Comparison of ENCODE assay signal across 11 mouse cellular contexts in genomic region chr11:65386291-65387061, GRCm38 (mm10).
A peak's percentile ranks its signal among the peaks of the same experiment; 100 is the strongest.
DNase-seq lines count a peak whose midpoint lies in the region; ATAC-seq and TF ChIP-seq lines count a peak whose summit lies in the region.
"Had no signal": no experiment of that assay in that cellular context is flagged by ENCODE, and none has a peak within 500 bp of the region (broad histone marks: within the 10 kb centered on the region; RNA-seq: fewer than 3 reads in every experiment).

No protein-coding gene starts in this region.

- no peaks in the 10 kb centered on the region for H3K4me1 ChIP-seq in lung, embryonic 14.5 days (ENCODE audit: insufficient read depth)
- no peaks in the 10 kb centered on the region for H3K4me1 ChIP-seq in intestine, postnatal 0 days (replicated peaks; ENCODE audit: control insufficient read depth, insufficient read depth, low read length)
- H3K4me1 ChIP-seq in midbrain, embryonic 15.5 days, result no peaks in the 10 kb centered on the region

- 23% methylated on average over 14 of the region's 14 CpGs for WGBS in lung, embryonic 14.5 days
- WGBS in intestine, postnatal 0 days, result 44% methylated on average over 14 of the region's 14 CpGs
- 65% methylated on average over 14 of the region's 14 CpGs for WGBS in midbrain, embryonic 15.5 days

- peak overlapping the region; percentile 10; the same call in 1 of the 2 replicates for H3K4me2 ChIP-seq in lung, embryonic 14.5 days
- H3K4me2 ChIP-seq in intestine, postnatal 0 days (replicated peaks; ENCODE audit: low read depth), result no peak overlapping the region
- no peak overlapping the region for H3K4me2 ChIP-seq in midbrain, embryonic 15.5 days

- ATAC-seq in lung, embryonic 14.5 days (ENCODE audit: insufficient read depth), result peak; percentile 86
- ATAC-seq in intestine, postnatal 0 days, result 0 out of 2 replicates have a peak, but pooled peaks have one; percentile 19
- ATAC-seq in midbrain, embryonic 15.5 days (replicated peaks), result no peak

- H3K9ac ChIP-seq in lung, embryonic 14.5 days, result no peak overlapping the region
- H3K9ac ChIP-seq in intestine, postnatal 0 days (ENCODE audit: low read depth, low read length), result no peak overlapping the region
- H3K9ac ChIP-seq in midbrain, embryonic 15.5 days, result no peak overlapping the region

- H3K27ac ChIP-seq in lung, embryonic 14.5 days (ENCODE audit: low read depth), result peak overlapping the region; percentile 44; the same call in 1 of the 2 replicates
- H3K27ac ChIP-seq in intestine, postnatal 0 days (ENCODE audit: low read depth, low read length), result no peak overlapping the region
- H3K27ac ChIP-seq in midbrain, embryonic 15.5 days, result no peak overlapping the region
- H3K27ac ChIP-seq: midbrain, embryonic 10.5 days had no signal

- TF ChIP-seq CTCF in lung, embryonic 14.5 days (IDR thresholded peaks at IDR 0.05; ENCODE audit: low read depth), result no peak
- no peak for TF ChIP-seq CTCF in intestine, postnatal 0 days (IDR thresholded peaks at IDR 0.05; ENCODE audit: low read depth)

- no peaks in the 10 kb centered on the region for H3K27me3 ChIP-seq in lung, embryonic 14.5 days (ENCODE audit: insufficient read depth, low read length)
- H3K27me3 ChIP-seq in intestine, postnatal 0 days (replicated peaks; ENCODE audit: control insufficient read depth, insufficient read depth, low read length), result no peaks in the 10 kb centered on the region
- H3K27me3 ChIP-seq in midbrain, embryonic 15.5 days (replicated peaks), result no peaks in the 10 kb centered on the region

- no peaks in the 10 kb centered on the region for H3K36me3 ChIP-seq in lung, embryonic 14.5 days (ENCODE audit: insufficient read depth)
- H3K36me3 ChIP-seq in intestine, postnatal 0 days (ENCODE audit: control insufficient read depth, insufficient read depth), result no peaks in the 10 kb centered on the region
- H3K36me3 ChIP-seq in midbrain, embryonic 15.5 days (replicated peaks), result no peaks in the 10 kb centered on the region
- H3K36me3 ChIP-seq: midbrain, embryonic 10.5 days had no signal

- H3K9me3 ChIP-seq in lung, embryonic 14.5 days (ENCODE audit: low read depth, low read length), result no peaks in the 10 kb centered on the region
- no peaks in the 10 kb centered on the region for H3K9me3 ChIP-seq in intestine, postnatal 0 days (ENCODE audit: control insufficient read depth)
- H3K9me3 ChIP-seq in midbrain, embryonic 15.5 days, result no peaks in the 10 kb centered on the region
- H3K9me3 ChIP-seq: midbrain, embryonic 10.5 days had no signal

- H3K4me3 ChIP-seq in lung, embryonic 14.5 days (ENCODE audit: low read depth, low read length), result no peak overlapping the region
- no peak overlapping the region for H3K4me3 ChIP-seq in intestine, postnatal 0 days (ENCODE audit: low read depth, low read length)
- no peak overlapping the region for H3K4me3 ChIP-seq in midbrain, embryonic 15.5 days
- H3K4me3 ChIP-seq: midbrain, embryonic 10.5 days had no signal

- DNase-seq in lung, embryonic 14.5 days, result peak; percentile 82
- DNase-seq in lung, postnatal 36 days, result no peak
- peak; percentile 32 for DNase-seq in embryo, embryonic 10.5 days (ENCODE audit: low spot score)
- peak; percentile 41 for DNase-seq in retina, embryonic 14.5 days (ENCODE audit: low spot score)
- DNase-seq in cerebellum, postnatal 36 days, result no peak
- DNase-seq: cerebellum, postnatal 10 days; gastrocnemius, postnatal 10 days; thymus, postnatal 25 days had no signal

Comparison
In these comparisons a context has a peak if more than half of its experiments do, and no peak if none do; other contexts are left out.
1. DNase-seq: peak in lung, embryonic 14.5 days (single experiment), embryo, embryonic 10.5 days (single experiment) and retina, embryonic 14.5 days (single experiment); none in lung, postnatal 36 days (single experiment) and cerebellum, postnatal 36 days (0 of 2).